Mouse (Mus musculus) heart, embryonic 13.5 days (tissue): ENCODE data around the gene Vmn1r25. TPM values are rescaled to one million over a fixed set of nuclear protein-coding genes. Genes with fewer than 3 reads are reported as not detected.
"Not testable (repeated sequence)": the region's sequence is repeated elsewhere in the genome, so short reads cannot be mapped to it uniquely, and the experiment has no call there.

Source experiments
- ATAC-seq: fragments of 200-750 bp; cut with Nextera tagmentation; 2 replicates; pipeline ENCODE4 v1.8.0; 2017; ENCODE audit warnings: moderate TSS enrichment; ENCODE audit not compliant: insufficient number of reproducible peaks, low FRiP score, low TSS enrichment; ENCODE audit errors: extremely low read depth
- H3K27ac ChIP-seq: fragments of 300-500 bp; sonication (generic); replicated peaks from 2 replicates; pipeline ENCODE4 v1.5.1; 2015; ENCODE audit warnings: moderate library complexity, mild to moderate bottlenecking, inconsistent platforms
- H3K27me3 ChIP-seq: fragments of 300-500 bp; sonication (generic); replicated peaks from 2 replicates; pipeline ENCODE4 v1.6.1; 2015; ENCODE audit warnings: mild to moderate bottlenecking, inconsistent platforms
- H3K36me3 ChIP-seq: fragments of 300-500 bp; sonication (generic); 2 replicates; pipeline ENCODE4 v1.6.1; 2015; ENCODE audit warnings: mild to moderate bottlenecking, inconsistent platforms
- H3K4me1 ChIP-seq: fragments of 300-500 bp; sonication (generic); 2 replicates; pipeline ENCODE4 v1.6.1; 2015; ENCODE audit warnings: inconsistent platforms
- H3K4me2 ChIP-seq: fragments of 300-500 bp; sonication (generic); 2 replicates; pipeline ENCODE4 v1.6.1; 2015; ENCODE audit warnings: inconsistent platforms, mild to moderate bottlenecking, moderate library complexity
- H3K4me3 ChIP-seq: fragments of 300-500 bp; sonication (generic); 2 replicates; pipeline ENCODE4 v1.5.1; 2015; ENCODE audit warnings: moderate library complexity, mild to moderate bottlenecking, inconsistent platforms
- H3K9ac ChIP-seq: fragments of 300-500 bp; sonication (generic); 2 replicates; pipeline ENCODE4 v1.6.1; 2015; ENCODE audit warnings: inconsistent platforms, mild to moderate bottlenecking, moderate library complexity
- H3K9me3 ChIP-seq: fragments of 300-500 bp; sonication (generic); 2 replicates; pipeline ENCODE4 v1.6.1; 2016; ENCODE audit warnings: inconsistent platforms
- WGBS: fragments of 180-500 bp; shearing (Covaris S2); methylation state at CpG from one replicate; pipeline ENCODE4 v1.1.7; 2015; ENCODE audit warnings: mixed read lengths; 5-methylcytosine and 5-hydroxymethylcytosine counted together
- polyA plus RNA-seq: library from polyadenylated mRNA; unstranded; fragments of >200 nt; fragmentation: Nextera tagmentation; extraction: Ambion mirVana; gene quantifications from 2 replicates; pipeline ENCODE4 v1.2.1, GENCODE M21; 2015

The Vmn1r25 gene
- polyA plus RNA-seq: not detected in 2 replicates

GRCm38 (mm10) chr6:57980710-57981109 is at the start of gene Vmn1r25:
Gene Vmn1r25 (minus strand): TSS chr6:57980810.
- 51% methylated on average over 3 of the region's 3 CpGs for WGBS
- no peak for ATAC-seq
- Histone ChIP-seq H3K27ac (no peak within 1 kb of the TSS), H3K36me3 (no peaks in the 10 kb centered on the region), H3K9me3 (no peaks in the 10 kb centered on the region), H3K27me3 (no peaks in the 10 kb centered on the region), H3K4me2 (no peak within 1 kb of the TSS), H3K4me1 (no peaks in the 10 kb centered on the region), H3K9ac (no peak within 1 kb of the TSS), H3K4me3 (no peak within 1 kb of the TSS)

- H3K4me3 ChIP-seq, H3K9me3 ChIP-seq, H3K4me1 ChIP-seq, H3K36me3 ChIP-seq, ATAC-seq, H3K9ac ChIP-seq, H3K4me2 ChIP-seq, H3K27me3 ChIP-seq, H3K27ac ChIP-seq: not testable (repeated sequence)
- 81% methylated on average over 21 of the region's 21 CpGs for WGBS
These were observed 36.9 kb upstream of the Vmn1r25 start for GRCm38 (mm10) chr6:58017478-58017877.

GRCm38 (mm10) chr6:58015059-58015458 is 34.4 kb upstream of the Vmn1r25 start, which contains the start of gene Vmn1r26:
Gene Vmn1r26 (minus strand): TSS chr6:58015159.
- H3K27ac ChIP-seq: no peak within 1 kb of the TSS
- no peak within 1 kb of the TSS for H3K9ac ChIP-seq
- H3K9me3 ChIP-seq: no peaks in the 10 kb centered on the region
- WGBS: 83% methylated on average over 1 of the region's 1 CpGs
- ATAC-seq: no peak
- no peak within 1 kb of the TSS for H3K4me3 ChIP-seq
- no peaks in the 10 kb centered on the region for H3K27me3 ChIP-seq
- no peaks in the 10 kb centered on the region for H3K4me1 ChIP-seq
- H3K4me2 ChIP-seq: no peak within 1 kb of the TSS
- H3K36me3 ChIP-seq: no peaks in the 10 kb centered on the region

- H3K36me3 ChIP-seq, H3K4me1 ChIP-seq, H3K27ac ChIP-seq, ATAC-seq, H3K4me2 ChIP-seq, H3K27me3 ChIP-seq, H3K9ac ChIP-seq, H3K4me3 ChIP-seq, H3K9me3 ChIP-seq: not testable (repeated sequence)
- 76% methylated on average over 1 of the region's 1 CpGs for WGBS
These were observed 19.2 kb downstream of the Vmn1r25 start, which contains the start of gene Vmn1r24 for GRCm38 (mm10) chr6:57961403-57961802. Gene Vmn1r24 (minus strand): TSS chr6:57961503.

Other genes with a start within 250 kb of the Vmn1r25 start
- gene Vopp1, start 155.7 kb downstream of the Vmn1r25 start, polyA plus RNA-seq: 30.3 and 31.7 TPM in 2 replicates
- gene Vmn1r21, start 130.5 kb downstream of the Vmn1r25 start, polyA plus RNA-seq: not detected in 2 replicates
- not detected in 2 replicates for gene Vmn1r22, start 72.8 kb downstream of the Vmn1r25 start, polyA plus RNA-seq
- gene Vmn1r23, start 54.0 kb downstream of the Vmn1r25 start, polyA plus RNA-seq: not detected in 2 replicates
- not detected in 2 replicates for gene Vmn1r24, start 19.3 kb downstream of the Vmn1r25 start, polyA plus RNA-seq
- gene Vmn1r26, start 34.3 kb upstream of the Vmn1r25 start, polyA plus RNA-seq: not detected in 2 replicates
- not detected in 2 replicates for gene Vmn1r27, start 238.0 kb upstream of the Vmn1r25 start, polyA plus RNA-seq